Mouse (Mus musculus) kidney, postnatal 0 days (tissue): ENCODE results near the gene Slc4a10. TPM values are rescaled to one million over a fixed set of nuclear protein-coding genes. Genes with fewer than 3 reads are reported as not detected.
A peak's percentile ranks its signal among the peaks of the same experiment; 100 is the strongest.
"Not testable (repeated sequence)": the region's sequence is repeated elsewhere in the genome, so short reads cannot be mapped to it uniquely, and the experiment has no call there.

Experiments used
- ATAC-seq: fragments of 200-750 bp; cut with Nextera tagmentation; replicated peaks from 2 replicates; pipeline ENCODE4 v1.8.0; 2017; ENCODE audit warnings: low read depth, moderate number of reproducible peaks, moderate TSS enrichment, moderate library complexity; ENCODE audit not compliant: low FRiP score
- DNase-seq: peaks from one replicate; pipeline ENCODE4 v3.0.0-alpha.2; 2016; ENCODE audit warnings: low spot score
- H3K27ac ChIP-seq: fragments of 300-500 bp; sonication (generic); 2 replicates; pipeline ENCODE4 v1.5.1; 2014; ENCODE audit warnings: mild to moderate bottlenecking
- H3K27me3 ChIP-seq: fragments of 300-500 bp; sonication (generic); 2 replicates; pipeline ENCODE4 v1.6.1; 2014; ENCODE audit warnings: low read length, mixed read lengths; ENCODE audit not compliant: insufficient read depth
- H3K36me3 ChIP-seq: fragments of 300-500 bp; sonication (generic); 2 replicates; pipeline ENCODE4 v1.6.1; 2014; ENCODE audit warnings: low read length, mixed read lengths; ENCODE audit not compliant: insufficient read depth
- H3K4me1 ChIP-seq: fragments of 300-500 bp; sonication (generic); replicated peaks from 2 replicates; pipeline ENCODE4 v1.6.1; 2014; ENCODE audit warnings: antibody characterized with exemption, low read length, mixed read lengths; ENCODE audit not compliant: insufficient read depth
- H3K4me2 ChIP-seq: fragments of 300-500 bp; sonication (generic); 2 replicates; pipeline ENCODE4 v1.6.1; 2014; ENCODE audit warnings: mild to moderate bottlenecking, low read length, moderate library complexity, mixed read lengths
- H3K4me3 ChIP-seq: fragments of 300-500 bp; sonication (generic); replicated peaks from 2 replicates; pipeline ENCODE4 v1.5.1; 2014; ENCODE audit warnings: low read depth, low read length
- H3K9ac ChIP-seq: fragments of 300-500 bp; sonication (generic); 2 replicates; pipeline ENCODE4 v1.6.1; 2014; ENCODE audit warnings: low read depth, low read length
- H3K9me3 ChIP-seq: fragments of 300-500 bp; sonication (generic); replicated peaks from 2 replicates; pipeline ENCODE4 v1.6.1; 2016; ENCODE audit warnings: low read length, inconsistent platforms, mixed read lengths
- CTCF ChIP-seq: IDR thresholded peaks from 2 replicates; pipeline ENCODE4 v1.5.1; 2016; ENCODE audit warnings: antibody characterized with exemption, low read depth, mild to moderate bottlenecking, moderate library complexity
- WGBS: fragments of 180-500 bp; shearing (Covaris S2); extraction: QIAGEN DNeasy Blood & Tissue Kit; methylation state at CpG from one replicate; pipeline ENCODE4 v1.1.7; 2014; 5-methylcytosine and 5-hydroxymethylcytosine counted together
- polyA plus RNA-seq: library from polyadenylated mRNA; unstranded; fragments of >200 nt; fragmentation: Nextera tagmentation; extraction: Ambion mirVana; gene quantifications from 2 replicates; pipeline ENCODE4 v1.2.1, GENCODE M21; 2015

The Slc4a10 gene
- 0.28 and 0.38 TPM in 2 replicates for polyA plus RNA-seq

GRCm38 (mm10) chr2:62046421-62046845, at the start of gene Slc4a10:
Gene Slc4a10 (plus strand): TSS chr2:62046462.
- Histone ChIP-seq H3K4me3 (peak within 1 kb of the TSS; percentile 33), H3K9ac (no peak within 1 kb of the TSS), H3K27me3 (no peaks in the 10 kb centered on the region), H3K36me3 (no peaks in the 10 kb centered on the region), H3K27ac (no peak within 1 kb of the TSS), H3K4me1 (no peaks in the 10 kb centered on the region), H3K9me3 (no peaks in the 10 kb centered on the region), H3K4me2 (peak within 1 kb of the TSS; percentile 64)
- no peak for TF ChIP-seq CTCF
- 21% methylated on average over 10 of the region's 10 CpGs for WGBS
- DNase-seq (no peak), ATAC-seq (no peak)

- ATAC-seq, H3K4me1 ChIP-seq, H3K9ac ChIP-seq, H3K27me3 ChIP-seq, DNase-seq, H3K4me3 ChIP-seq, H3K36me3 ChIP-seq, H3K4me2 ChIP-seq, H3K27ac ChIP-seq, H3K9me3 ChIP-seq: not testable (repeated sequence)
- WGBS = 92% methylated on average over 6 of the region's 6 CpGs
These were observed 45.0 kb upstream of the Slc4a10 start for GRCm38 (mm10) chr2:62001251-62001650.

DNA sequence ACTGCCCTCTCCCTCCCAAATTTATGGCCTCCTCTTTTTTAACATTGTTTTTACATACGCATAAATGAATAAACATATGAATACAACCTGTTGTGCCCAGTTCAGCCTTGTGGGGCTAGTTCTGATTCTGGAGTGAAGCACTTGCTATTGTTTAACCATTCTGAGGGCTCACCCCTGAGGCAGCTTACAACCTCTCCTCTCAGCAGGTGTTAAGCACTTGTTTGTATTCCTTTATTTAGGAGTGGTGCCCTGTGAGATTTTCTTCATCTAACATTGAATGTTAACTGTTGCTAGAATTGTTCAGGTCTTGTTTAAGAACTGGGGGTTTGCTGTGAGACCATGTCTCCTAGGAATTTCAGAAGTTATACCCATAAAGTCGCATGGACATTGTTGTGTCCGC, 28.1 kb upstream of the Slc4a10 start:
- no peak for DNase-seq
- no peak overlapping the region for H3K27ac ChIP-seq
- H3K4me1 ChIP-seq = no peaks in the 10 kb centered on the region
- H3K4me2 ChIP-seq = no peak overlapping the region
- TF ChIP-seq CTCF = no peak
- no peak for ATAC-seq
- WGBS = 69% methylated on average over 3 of the region's 3 CpGs
- H3K36me3 ChIP-seq = no peaks in the 10 kb centered on the region
- H3K9me3 ChIP-seq = no peaks in the 10 kb centered on the region
- H3K27me3 ChIP-seq = no peaks in the 10 kb centered on the region
- H3K4me3 ChIP-seq = no peak overlapping the region
- H3K9ac ChIP-seq = no peak overlapping the region

- H3K9me3 ChIP-seq = no peaks in the 10 kb centered on the region
- WGBS = 14% methylated on average over 10 of the region's 10 CpGs
- ATAC-seq (no peak), DNase-seq (no peak)
- H3K36me3 ChIP-seq = no peaks in the 10 kb centered on the region
- no peak for TF ChIP-seq CTCF
- no peak overlapping the region; the same call in 1 of the 2 replicates for H3K9ac ChIP-seq
- peak overlapping the region; percentile 64 for H3K4me2 ChIP-seq
- H3K27me3 ChIP-seq = no peaks in the 10 kb centered on the region
- peak overlapping the region; percentile 33 for H3K4me3 ChIP-seq
- H3K4me1 ChIP-seq = no peaks in the 10 kb centered on the region
- no peak overlapping the region for H3K27ac ChIP-seq
These were observed 720 bp downstream of the Slc4a10 start for GRCm38 (mm10) chr2:62046861-62047503.

DNA sequence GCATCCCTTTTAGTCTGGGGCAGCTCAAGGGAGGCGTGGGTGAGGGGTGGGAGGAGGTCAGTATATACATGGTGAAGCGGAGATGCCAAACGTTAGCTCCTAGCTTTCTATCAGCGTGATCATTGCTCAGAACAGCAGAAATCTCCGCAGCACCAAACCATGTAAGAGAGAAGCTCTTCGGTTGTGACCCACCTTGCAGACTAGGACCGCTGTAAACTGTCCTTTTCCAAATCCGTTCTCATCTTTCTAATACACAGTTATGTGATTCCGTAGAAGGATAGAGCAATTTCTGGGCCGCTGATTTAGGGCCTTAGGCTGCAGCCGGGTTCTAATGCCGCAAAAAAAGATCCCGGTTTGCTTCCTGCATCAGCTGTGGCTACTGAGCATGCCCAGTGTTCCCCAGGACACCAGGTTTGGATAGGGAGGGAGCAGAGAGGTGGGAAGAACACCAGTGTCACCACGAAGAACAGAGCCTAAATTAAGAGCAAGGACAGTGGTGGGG, 1.3 kb downstream of the Slc4a10 start:
- no peaks in the 10 kb centered on the region for H3K36me3 ChIP-seq
- H3K4me3 ChIP-seq = peak overlapping the region; percentile 33
- peak; percentile 43; the same call in 1 of the 2 replicates for ATAC-seq
- no peaks in the 10 kb centered on the region for H3K4me1 ChIP-seq
- peak; percentile 10 for DNase-seq
- H3K4me2 ChIP-seq = peak overlapping the region; percentile 64
- peak overlapping the region; percentile 40; the same call in 1 of the 2 replicates for H3K9ac ChIP-seq
- TF ChIP-seq CTCF = no peak
- H3K9me3 ChIP-seq = no peaks in the 10 kb centered on the region
- no peak overlapping the region for H3K27ac ChIP-seq
- no peaks in the 10 kb centered on the region for H3K27me3 ChIP-seq
- under 1% methylated on average over 14 of the region's 14 CpGs for WGBS

DNA sequence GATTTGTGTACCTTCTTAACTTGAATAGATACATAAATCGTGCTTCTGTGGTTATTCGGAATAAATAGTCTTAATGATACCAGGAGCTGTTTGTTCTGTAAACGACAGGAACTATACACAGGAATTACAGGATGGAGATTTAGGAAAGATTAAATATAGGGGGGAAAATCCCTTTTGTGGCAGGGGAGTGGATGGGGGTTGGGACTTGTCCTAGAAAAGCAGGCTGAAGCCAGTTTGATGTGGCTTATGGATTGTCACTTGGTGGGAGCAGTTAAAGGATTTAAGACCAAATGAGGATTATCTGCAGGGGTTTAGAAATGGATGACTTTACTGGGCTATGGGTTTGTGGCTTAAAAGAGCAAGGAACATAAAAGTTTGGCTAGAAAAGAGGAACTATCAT, 1.9 kb downstream of the Slc4a10 start:
- no peak overlapping the region for H3K9ac ChIP-seq
- no peak for ATAC-seq
- H3K36me3 ChIP-seq = no peaks in the 10 kb centered on the region
- no peaks in the 10 kb centered on the region for H3K27me3 ChIP-seq
- DNase-seq = no peak
- H3K9me3 ChIP-seq = no peaks in the 10 kb centered on the region
- peak overlapping the region; percentile 64 for H3K4me2 ChIP-seq
- H3K4me3 ChIP-seq = no peak overlapping the region
- no peak overlapping the region for H3K27ac ChIP-seq
- no peak for TF ChIP-seq CTCF
- H3K4me1 ChIP-seq = no peaks in the 10 kb centered on the region
- WGBS = 10% methylated on average over 3 of the region's 3 CpGs
